Mouse (Mus musculus): Measurements from ENCODE around the gene 9530068E07Rik. TPM values are rescaled to one million over a fixed set of nuclear protein-coding genes. Genes with fewer than 3 reads are reported as not detected.

The 9530068E07Rik gene
- polyA plus RNA-seq, 1 experiment from 2014 or later: 234 TPM

- ATAC-seq (ENCODE audit: low FRiP score, low TSS enrichment): no peak
Measured at GRCm38 (mm10) chr11:52449004-52449403, 52.8 kb downstream of the 9530068E07Rik start.

GRCm38 (mm10) chr11:52458281-52458680 lies 62.1 kb downstream of the 9530068E07Rik start:
- no peak overlapping the region for H3K4me2 ChIP-seq (replicated peaks; ENCODE audit: low read depth, low read length)
- H3K9ac ChIP-seq (ENCODE audit: low read depth, low read length): no peak overlapping the region
- 61% methylated on average over 5 of the region's 5 CpGs for WGBS
- H3K36me3 ChIP-seq (ENCODE audit: control insufficient read depth, insufficient read depth, low read length): no peaks in the 10 kb centered on the region
- H3K9me3 ChIP-seq (ENCODE audit: control insufficient read depth, low read length): no peaks in the 10 kb centered on the region
- 0 out of 2 replicates have a peak, but pooled peaks cover 6% of the 10 kb centered on the region for H3K4me1 ChIP-seq (ENCODE audit: control insufficient read depth, insufficient read depth, low read length)
- no peak overlapping the region for H3K4me3 ChIP-seq (ENCODE audit: low read length)
- ATAC-seq (ENCODE audit: low FRiP score, low TSS enrichment): no peak
- H3K27ac ChIP-seq (ENCODE audit: low read depth, low read length): no peak overlapping the region
- no peaks in the 10 kb centered on the region for H3K27me3 ChIP-seq (ENCODE audit: control insufficient read depth, insufficient read depth, low read length)

More at GRCm38 (mm10) chr11:52449004-52449403, 52.8 kb downstream of the 9530068E07Rik start:
- Histone ChIP-seq H3K9ac (ENCODE audit: low read depth, low read length) (no peak overlapping the region), H3K4me3 (ENCODE audit: low read length) (no peak overlapping the region), H3K36me3 (ENCODE audit: control insufficient read depth, insufficient read depth, low read length) (no peaks in the 10 kb centered on the region), H3K27ac (ENCODE audit: low read depth, low read length) (no peak overlapping the region), H3K27me3 (ENCODE audit: control insufficient read depth, insufficient read depth, low read length) (no peaks in the 10 kb centered on the region), H3K9me3 (ENCODE audit: control insufficient read depth, low read length) (no peaks in the 10 kb centered on the region), H3K4me1 (ENCODE audit: control insufficient read depth, insufficient read depth, low read length) (no peaks in the 10 kb centered on the region), H3K4me2 (replicated peaks; ENCODE audit: low read depth, low read length) (no peak overlapping the region)
- 67% methylated on average over 3 of the region's 3 CpGs for WGBS

Other genes with a start within 250 kb of the 9530068E07Rik start
- gene Olfr1371, start 182.4 kb upstream of the 9530068E07Rik start, polyA plus RNA-seq (2014; fragmentation: Nextera tagmentation; extraction: Ambion mirVana): not detected in 2 replicates
- 843 and 964 TPM in 2 replicates for gene Skp1a, start 164.4 kb upstream of the 9530068E07Rik start, polyA plus RNA-seq (2014; fragmentation: Nextera tagmentation; extraction: Ambion mirVana)
- gene Tcf7, start 113.4 kb upstream of the 9530068E07Rik start, polyA plus RNA-seq (2014; fragmentation: Nextera tagmentation; extraction: Ambion mirVana): 18.1 and 27.5 TPM in 2 replicates
- gene Vdac1, start 35.6 kb upstream of the 9530068E07Rik start, polyA plus RNA-seq (2014; fragmentation: Nextera tagmentation; extraction: Ambion mirVana): 265 and 284 TPM in 2 replicates